10 mouse cellular contexts compared by ENCODE assay signal in genomic region chr3:88592942-88593576, GRCm38 (mm10). TPM values are rescaled to one million over a fixed set of nuclear protein-coding genes. Genes with fewer than 3 reads are reported as not detected.
A peak's percentile ranks its signal among the peaks of the same experiment; 100 is the strongest.
DNase-seq lines count a peak whose midpoint lies in the region; ATAC-seq and TF ChIP-seq lines count a peak whose summit lies in the region.
"Had no signal": no experiment of that assay in that cellular context is flagged by ENCODE, and none has a peak within 500 bp of the region (broad histone marks: within the 10 kb centered on the region; RNA-seq: fewer than 3 reads in every experiment).

No protein-coding gene starts in this region.

- no peaks in the 10 kb centered on the region for H3K9me3 ChIP-seq in hindbrain, embryonic 13.5 days
- no peaks in the 10 kb centered on the region for H3K9me3 ChIP-seq in hindbrain, embryonic 10.5 days
- no peaks in the 10 kb centered on the region for H3K9me3 ChIP-seq in intestine, postnatal 0 days (ENCODE audit: control insufficient read depth)
- no peaks in the 10 kb centered on the region for H3K9me3 ChIP-seq in megakaryocyte, embryonic 14.5 days
- H3K9me3 ChIP-seq: hindbrain, embryonic 12.5 days; limb, embryonic 12.5 days had no signal

- H3K27ac ChIP-seq in hindbrain, embryonic 13.5 days, result no peak overlapping the region
- no peak overlapping the region for H3K27ac ChIP-seq in hindbrain, embryonic 10.5 days
- peak overlapping the region; percentile 68 for H3K27ac ChIP-seq in intestine, postnatal 0 days (ENCODE audit: low read depth, low read length)
- H3K27ac ChIP-seq: hindbrain, embryonic 12.5 days had no signal

- no peak for DNase-seq in hindbrain, embryonic 10.5 days (ENCODE audit: low spot score)
- peak; percentile 48 for DNase-seq in thymus, postnatal 14 days
- no peak for DNase-seq in left cerebral cortex, adult 11 months (ENCODE audit: low spot score)
- no peak for DNase-seq in testis, postnatal 10 days (ENCODE audit: low spot score)
- DNase-seq in layer of hippocampus, adult 9-11 months, result no peak

- no peak for TF ChIP-seq CTCF in intestine, postnatal 0 days (IDR thresholded peaks at IDR 0.05; ENCODE audit: low read depth)

- H3K4me1 ChIP-seq in hindbrain, embryonic 13.5 days (replicated peaks), result no peaks in the 10 kb centered on the region; the same call in 1 of the 2 replicates
- peaks cover 30% of the 10 kb centered on the region for H3K4me1 ChIP-seq in hindbrain, embryonic 10.5 days (replicated peaks)
- H3K4me1 ChIP-seq in intestine, postnatal 0 days (replicated peaks; ENCODE audit: control insufficient read depth, insufficient read depth, low read length), result 0 out of 2 replicates have a peak, but pooled peaks cover 11% of the 10 kb centered on the region
- H3K4me1 ChIP-seq in megakaryocyte, embryonic 14.5 days, result peaks cover 45% of the 10 kb centered on the region

- no peak overlapping the region for H3K4me3 ChIP-seq in hindbrain, embryonic 13.5 days
- no peak overlapping the region for H3K4me3 ChIP-seq in hindbrain, embryonic 10.5 days
- peak overlapping the region; percentile 32 for H3K4me3 ChIP-seq in intestine, postnatal 0 days (ENCODE audit: low read depth, low read length)
- peak overlapping the region; percentile 86 for H3K4me3 ChIP-seq in megakaryocyte, embryonic 14.5 days (replicated peaks)
- H3K4me3 ChIP-seq: hindbrain, embryonic 12.5 days; limb, embryonic 12.5 days had no signal

- ATAC-seq in hindbrain, embryonic 13.5 days (ENCODE audit: low FRiP score), result no peak
- ATAC-seq in intestine, postnatal 0 days, result peak; percentile 22

- no peaks in the 10 kb centered on the region for H3K27me3 ChIP-seq in hindbrain, embryonic 13.5 days
- no peaks in the 10 kb centered on the region for H3K27me3 ChIP-seq in hindbrain, embryonic 10.5 days (ENCODE audit: insufficient read depth, poor library complexity, severe bottlenecking)
- H3K27me3 ChIP-seq in intestine, postnatal 0 days (replicated peaks; ENCODE audit: control insufficient read depth, insufficient read depth, low read length), result no peaks in the 10 kb centered on the region
- H3K27me3 ChIP-seq in megakaryocyte, embryonic 14.5 days (replicated peaks), result no peaks in the 10 kb centered on the region
- H3K27me3 ChIP-seq: hindbrain, embryonic 12.5 days; limb, embryonic 12.5 days had no signal

- WGBS in hindbrain, embryonic 13.5 days, result 75% methylated on average over 10 of the region's 10 CpGs
- 77% methylated on average over 10 of the region's 10 CpGs for WGBS in hindbrain, embryonic 10.5 days
- 60% methylated on average over 10 of the region's 10 CpGs for WGBS in intestine, postnatal 0 days

- H3K9ac ChIP-seq in hindbrain, embryonic 13.5 days, result 0 out of 2 replicates have a peak overlapping the region, but pooled peaks have one; percentile 8
- H3K9ac ChIP-seq in intestine, postnatal 0 days (ENCODE audit: low read depth, low read length), result peak overlapping the region; percentile 26; the same call in 1 of the 2 replicates
- H3K9ac ChIP-seq: hindbrain, embryonic 12.5 days; limb, embryonic 12.5 days had no signal

- no peak overlapping the region for H3K4me2 ChIP-seq in hindbrain, embryonic 13.5 days
- peak overlapping the region; percentile 65 for H3K4me2 ChIP-seq in intestine, postnatal 0 days (replicated peaks; ENCODE audit: low read depth)
- H3K4me2 ChIP-seq: hindbrain, embryonic 12.5 days; limb, embryonic 12.5 days had no signal

- H3K36me3 ChIP-seq in hindbrain, embryonic 13.5 days, result peaks cover 21% of the 10 kb centered on the region
- peaks cover 15% of the 10 kb centered on the region for H3K36me3 ChIP-seq in hindbrain, embryonic 10.5 days
- H3K36me3 ChIP-seq in intestine, postnatal 0 days (ENCODE audit: control insufficient read depth, insufficient read depth), result peaks cover 3% of the 10 kb centered on the region; the same call in 1 of the 2 replicates
- H3K36me3 ChIP-seq in megakaryocyte, embryonic 14.5 days (replicated peaks; ENCODE audit: low read length), result peaks cover 16% of the 10 kb centered on the region

RNA-seq across cellular contexts. Expression of gene Arhgef2, which starts 12.7 kb away (rescaled TPM):
- polyA plus RNA-seq in hindbrain, embryonic 13.5 days (2015; fragmentation: Nextera tagmentation; extraction: Ambion mirVana), result 160 and 165 TPM in 2 replicates
- polyA plus RNA-seq in hindbrain, embryonic 10.5 days (2016; fragmentation: Nextera tagmentation; extraction: Ambion mirVana), result 111 and 123 TPM in 2 replicates
- polyA plus RNA-seq in intestine, postnatal 0 days (2015; fragmentation: Nextera tagmentation; extraction: Ambion mirVana), result 21.6 and 22.1 TPM in 2 replicates
- polyA plus RNA-seq in megakaryocyte, embryonic 14.5 days (2012; ENCODE audit: insufficient read depth, low replicate concordance), result 302 and 446 TPM in 2 replicates

RNA-seq across cellular contexts. Expression of gene Ssr2, which starts 17.4 kb away (rescaled TPM):
- polyA plus RNA-seq in hindbrain, embryonic 13.5 days (2015; fragmentation: Nextera tagmentation; extraction: Ambion mirVana), result 154 and 163 TPM in 2 replicates
- polyA plus RNA-seq in hindbrain, embryonic 10.5 days (2016; fragmentation: Nextera tagmentation; extraction: Ambion mirVana), result 207 and 220 TPM in 2 replicates
- 249 and 268 TPM in 2 replicates for polyA plus RNA-seq in intestine, postnatal 0 days (2015; fragmentation: Nextera tagmentation; extraction: Ambion mirVana)
- 111 and 307 TPM in 2 replicates for polyA plus RNA-seq in megakaryocyte, embryonic 14.5 days (2012; ENCODE audit: insufficient read depth, low replicate concordance)

RNA-seq across cellular contexts. Expression of gene Ubqln4, which starts 39.5 kb away (rescaled TPM):
- 36.7 and 38.3 TPM in 2 replicates for polyA plus RNA-seq in hindbrain, embryonic 13.5 days (2015; fragmentation: Nextera tagmentation; extraction: Ambion mirVana)
- 69.0 and 72.5 TPM in 2 replicates for polyA plus RNA-seq in hindbrain, embryonic 10.5 days (2016; fragmentation: Nextera tagmentation; extraction: Ambion mirVana)
- 17.3 and 19.2 TPM in 2 replicates for polyA plus RNA-seq in intestine, postnatal 0 days (2015; fragmentation: Nextera tagmentation; extraction: Ambion mirVana)
- polyA plus RNA-seq in megakaryocyte, embryonic 14.5 days (2012; ENCODE audit: insufficient read depth, low replicate concordance), result 26.1 and 51.5 TPM in 2 replicates

RNA-seq across cellular contexts. Expression of gene Lamtor2, which starts 40.2 kb away (rescaled TPM):
- polyA plus RNA-seq in hindbrain, embryonic 13.5 days (2015; fragmentation: Nextera tagmentation; extraction: Ambion mirVana), result 179 and 182 TPM in 2 replicates
- polyA plus RNA-seq in hindbrain, embryonic 10.5 days (2016; fragmentation: Nextera tagmentation; extraction: Ambion mirVana), result 173 and 180 TPM in 2 replicates
- 171 and 183 TPM in 2 replicates for polyA plus RNA-seq in intestine, postnatal 0 days (2015; fragmentation: Nextera tagmentation; extraction: Ambion mirVana)
- 18.1 and 152 TPM in 2 replicates for polyA plus RNA-seq in megakaryocyte, embryonic 14.5 days (2012; ENCODE audit: insufficient read depth, low replicate concordance)

RNA-seq across cellular contexts. Expression of gene Rab25, which starts 45.0 kb away (rescaled TPM):
- not detected in 2 replicates for polyA plus RNA-seq in hindbrain, embryonic 13.5 days (2015; fragmentation: Nextera tagmentation; extraction: Ambion mirVana)
- 2.1 and 2.9 TPM in 2 replicates for polyA plus RNA-seq in hindbrain, embryonic 10.5 days (2016; fragmentation: Nextera tagmentation; extraction: Ambion mirVana)
- 79.5 and 89.2 TPM in 2 replicates for polyA plus RNA-seq in intestine, postnatal 0 days (2015; fragmentation: Nextera tagmentation; extraction: Ambion mirVana)
- polyA plus RNA-seq in megakaryocyte, embryonic 14.5 days (2012; ENCODE audit: insufficient read depth, low replicate concordance), result 0.51 TPM in 1 of 2 replicates, not detected in the other

Comparison
In these comparisons a context has a peak if more than half of its experiments do, and no peak if none do; other contexts are left out.
1. H3K4me3 ChIP-seq: peak in intestine, postnatal 0 days (single experiment) and megakaryocyte, embryonic 14.5 days (single experiment); none in hindbrain, embryonic 13.5 days (single experiment) and hindbrain, embryonic 10.5 days (single experiment).